Mouse (Mus musculus) intestine, embryonic 14.5 days (tissue): ENCODE results near the gene Iqcc. TPM values are rescaled to one million over a fixed set of nuclear protein-coding genes. Genes with fewer than 3 reads are reported as not detected.

ENCODE experiments used
- ATAC-seq: fragments of 200-750 bp; cut with Nextera tagmentation; replicated peaks from 2 replicates; pipeline ENCODE4 v1.8.0; 2017; ENCODE audit warnings: low read depth, moderate number of reproducible peaks, moderate TSS enrichment, moderate library complexity; ENCODE audit not compliant: low FRiP score, low TSS enrichment
- DNase-seq: peaks from one replicate; pipeline ENCODE4 v3.0.0-alpha.2; 2018; ENCODE audit warnings: low spot score
- H3K27ac ChIP-seq: fragments of 300-500 bp; sonication (generic); 2 replicates; pipeline ENCODE4 v1.5.1; 2014; ENCODE audit warnings: low read depth, mild to moderate bottlenecking, control low read depth
- H3K27me3 ChIP-seq: fragments of 300-500 bp; sonication (generic); replicated peaks from 2 replicates; pipeline ENCODE4 v1.6.1; 2014; ENCODE audit warnings: low read length, control low read depth; ENCODE audit not compliant: control insufficient read depth, insufficient read depth
- H3K36me3 ChIP-seq: fragments of 300-500 bp; sonication (generic); 2 replicates; pipeline ENCODE4 v1.6.1; 2014; ENCODE audit warnings: low read length, control low read depth; ENCODE audit not compliant: control insufficient read depth, insufficient read depth
- H3K4me1 ChIP-seq: fragments of 300-500 bp; sonication (generic); replicated peaks from 2 replicates; pipeline ENCODE4 v1.6.1; 2014; ENCODE audit warnings: low read length, control low read depth, mixed read lengths; ENCODE audit not compliant: control insufficient read depth, insufficient read depth
- H3K4me2 ChIP-seq: fragments of 300-500 bp; sonication (generic); 2 replicates; pipeline ENCODE4 v1.6.1; 2014; ENCODE audit warnings: low read length
- H3K4me3 ChIP-seq: fragments of 300-500 bp; sonication (generic); 2 replicates; pipeline ENCODE4 v1.5.1; 2014; ENCODE audit warnings: low read depth, low read length, control low read depth, mixed read lengths
- H3K9ac ChIP-seq: fragments of 300-500 bp; sonication (generic); 2 replicates; pipeline ENCODE4 v1.6.1; 2014; ENCODE audit warnings: mild to moderate bottlenecking, low read length
- H3K9me3 ChIP-seq: fragments of 300-500 bp; sonication (generic); 2 replicates; pipeline ENCODE4 v1.6.1; 2016; ENCODE audit warnings: low read length, control low read depth; ENCODE audit not compliant: control insufficient read depth
- WGBS: fragments of 180-500 bp; shearing (Covaris S2); extraction: QIAGEN DNeasy Blood & Tissue Kit; methylation state at CpG from one replicate; pipeline ENCODE4 v1.1.7; 2014; 5-methylcytosine and 5-hydroxymethylcytosine counted together
- polyA plus RNA-seq: library from polyadenylated mRNA; unstranded; fragments of >200 nt; fragmentation: Nextera tagmentation; extraction: Ambion mirVana; gene quantifications from 2 replicates; pipeline ENCODE4 v1.2.1, GENCODE M21; 2014

Iqcc gene
- polyA plus RNA-seq, 1 experiment from 2014 or later = 26.4 TPM

DNA sequence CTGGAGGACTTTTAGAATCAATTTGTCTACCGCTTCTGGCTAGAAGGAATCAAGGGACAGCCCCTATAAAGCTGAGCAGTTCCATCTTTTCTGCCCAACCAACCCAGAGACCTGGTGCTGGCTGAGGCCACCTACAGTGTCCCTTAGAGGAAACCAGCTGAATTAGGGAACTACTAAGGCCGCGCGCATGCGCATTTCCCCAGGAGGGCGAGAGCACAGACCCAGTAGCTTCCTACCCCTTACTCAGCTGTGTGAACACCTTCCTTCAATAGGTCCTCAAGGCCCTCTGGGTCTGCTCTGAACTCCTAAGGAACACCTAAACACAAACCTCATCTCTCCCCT lies 6.1 kb upstream of the Iqcc start:
- Histone ChIP-seq H3K27ac (peak overlapping the region; percentile 81), H3K9me3 (no peaks in the 10 kb centered on the region), H3K9ac (peak overlapping the region; percentile 36), H3K4me2 (peak overlapping the region; percentile 83), H3K36me3 (peaks cover 35% of the 10 kb centered on the region), H3K4me1 (peaks cover 23% of the 10 kb centered on the region), H3K4me3 (peak overlapping the region; percentile 73), H3K27me3 (no peaks in the 10 kb centered on the region)
- WGBS = 4% methylated on average over 6 of the region's 6 CpGs
- no peak; the same call in 1 of the 2 replicates for ATAC-seq
- DNase-seq = peak; percentile 66

GRCm38 (mm10) chr4:129624281-129625028 lies 5.6 kb upstream of the Iqcc start:
- WGBS = 1% methylated on average over 18 of the region's 18 CpGs
- no peaks in the 10 kb centered on the region for H3K9me3 ChIP-seq
- peaks cover 23% of the 10 kb centered on the region for H3K4me1 ChIP-seq

GRCm38 (mm10) chr4:129623681-129624091 lies 4.8 kb upstream of the Iqcc start, which contains the start of gene Ccdc28b:
Ccdc28b (minus strand) TSS chr4:129623947.
- under 1% methylated on average over 10 of the region's 10 CpGs for WGBS
- H3K4me1 ChIP-seq = peaks cover 23% of the 10 kb centered on the region
- ATAC-seq = peak; percentile 7; the same call in 1 of the 2 replicates
- H3K27ac ChIP-seq = peak within 1 kb of the TSS; percentile 81
- peak; percentile 79 for DNase-seq
- peaks cover 22% of the 10 kb centered on the region for H3K36me3 ChIP-seq
- H3K27me3 ChIP-seq = no peaks in the 10 kb centered on the region
- peak within 1 kb of the TSS; percentile 83 for H3K4me2 ChIP-seq
- peak within 1 kb of the TSS; percentile 73 for H3K4me3 ChIP-seq
- peak within 1 kb of the TSS; percentile 74 for H3K9ac ChIP-seq
- H3K9me3 ChIP-seq = no peaks in the 10 kb centered on the region

More at GRCm38 (mm10) chr4:129624281-129625028, 5.6 kb upstream of the Iqcc start:
- Histone ChIP-seq H3K4me2 (peak overlapping the region; percentile 83), H3K36me3 (peaks cover 30% of the 10 kb centered on the region), H3K4me3 (peak overlapping the region; percentile 73), H3K9ac (peak overlapping the region; percentile 74), H3K27me3 (no peaks in the 10 kb centered on the region), H3K27ac (peak overlapping the region; percentile 81)
- ATAC-seq = peak; percentile 87
- peak; percentile 84 for DNase-seq

GRCm38 (mm10) chr4:129622803-129623535 lies 4.1 kb upstream of the Iqcc start:
- no peak for DNase-seq
- Histone ChIP-seq H3K27me3 (no peaks in the 10 kb centered on the region), H3K4me2 (peak overlapping the region; percentile 83), H3K36me3 (peaks cover 15% of the 10 kb centered on the region), H3K27ac (peak overlapping the region; percentile 81), H3K4me1 (peaks cover 29% of the 10 kb centered on the region), H3K4me3 (peak overlapping the region; percentile 73), H3K9ac (peak overlapping the region; percentile 74), H3K9me3 (no peaks in the 10 kb centered on the region)
- ATAC-seq = no peak
- 17% methylated on average over 8 of the region's 8 CpGs for WGBS

GRCm38 (mm10) chr4:129622120-129622802 lies 3.4 kb upstream of the Iqcc start:
- WGBS = 81% methylated on average over 11 of the region's 11 CpGs
- H3K4me2 ChIP-seq = peak overlapping the region; percentile 83; the same call in 1 of the 2 replicates

DNA sequence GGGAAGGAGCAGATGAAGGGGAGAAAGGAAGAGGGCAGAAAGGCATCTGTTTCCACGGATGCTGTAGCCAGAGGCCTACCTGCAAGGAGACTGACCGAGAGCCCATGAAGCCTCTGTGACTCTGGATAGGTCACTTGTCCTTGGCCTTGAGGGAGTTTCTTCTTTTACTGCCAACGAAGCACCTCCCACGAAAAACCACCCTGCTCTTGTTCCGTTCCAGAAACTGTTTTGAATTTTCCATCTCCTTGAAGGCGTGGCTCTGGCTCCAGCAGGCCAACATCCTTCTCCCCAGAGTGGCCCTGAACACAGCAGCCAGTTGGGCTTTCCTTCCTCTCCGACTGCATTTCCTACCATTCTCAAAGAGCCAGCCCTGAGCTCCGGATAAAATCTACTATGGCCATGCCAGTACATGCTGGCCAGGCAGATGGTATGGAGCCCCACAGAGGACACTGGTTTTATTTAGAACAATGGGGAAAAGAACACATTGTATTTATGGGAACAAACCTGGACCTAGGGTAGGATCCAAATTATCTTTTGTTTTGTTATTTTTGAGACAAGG lies 2.5 kb upstream of the Iqcc start:
- H3K4me2 ChIP-seq = no peak overlapping the region
- no peak for DNase-seq
- peaks cover 29% of the 10 kb centered on the region for H3K4me1 ChIP-seq
- H3K36me3 ChIP-seq = peaks cover 11% of the 10 kb centered on the region
- H3K9me3 ChIP-seq = no peaks in the 10 kb centered on the region
- H3K27ac ChIP-seq = no peak overlapping the region
- ATAC-seq = no peak
- 79% methylated on average over 8 of the region's 8 CpGs for WGBS
- no peak overlapping the region for H3K4me3 ChIP-seq
- no peaks in the 10 kb centered on the region for H3K27me3 ChIP-seq
- H3K9ac ChIP-seq = no peak overlapping the region

More at GRCm38 (mm10) chr4:129622120-129622802, 3.4 kb upstream of the Iqcc start:
- no peaks in the 10 kb centered on the region for H3K9me3 ChIP-seq
- no peak overlapping the region for H3K27ac ChIP-seq
- ATAC-seq = no peak
- H3K9ac ChIP-seq = no peak overlapping the region
- peaks cover 10% of the 10 kb centered on the region for H3K36me3 ChIP-seq
- DNase-seq = no peak
- peaks cover 29% of the 10 kb centered on the region for H3K4me1 ChIP-seq
- H3K4me3 ChIP-seq = no peak overlapping the region
- no peaks in the 10 kb centered on the region for H3K27me3 ChIP-seq

DNA sequence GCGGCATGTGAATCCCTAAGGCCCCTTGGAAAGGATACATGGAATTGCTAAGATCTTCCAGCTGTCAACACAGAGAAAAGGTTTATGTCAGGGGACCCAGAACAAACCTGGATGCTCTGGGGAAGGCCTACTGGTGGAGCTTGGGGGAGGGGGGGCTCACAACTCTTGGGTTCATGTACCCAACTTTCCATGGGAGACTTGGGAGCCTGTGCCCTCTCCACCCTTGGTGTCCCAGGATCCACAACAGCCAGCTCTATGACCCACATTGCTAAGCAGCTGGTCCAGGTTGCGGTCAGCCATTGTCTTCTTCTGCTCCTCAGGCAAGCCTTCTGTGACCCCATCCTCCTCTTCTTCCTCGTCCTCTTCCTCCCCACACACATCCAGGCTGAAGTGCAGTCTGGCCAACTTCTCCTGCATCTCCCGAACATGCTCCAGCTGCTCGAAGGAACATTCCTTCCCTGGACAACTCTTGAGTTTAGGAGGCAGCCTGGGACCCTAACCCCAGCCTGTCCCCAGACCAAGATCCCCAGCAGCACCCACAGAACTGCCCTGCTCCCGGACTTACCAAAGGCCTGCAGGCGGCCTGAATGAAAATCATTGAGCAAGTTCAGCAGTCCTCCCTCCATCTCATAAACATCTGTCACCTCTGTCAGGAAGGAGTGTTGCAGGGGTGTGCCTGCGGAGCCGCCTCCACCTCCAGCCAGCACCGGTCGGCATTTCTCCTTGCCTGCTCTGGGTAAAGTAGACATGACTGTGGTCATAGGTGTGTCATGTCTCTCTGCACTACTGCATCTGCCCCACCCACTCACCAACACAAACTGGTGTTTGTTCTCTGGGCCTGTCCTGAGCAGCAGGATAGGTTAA lies 1.8 kb upstream of the Iqcc start:
- H3K27me3 ChIP-seq = no peaks in the 10 kb centered on the region
- no peak overlapping the region for H3K4me2 ChIP-seq
- H3K4me3 ChIP-seq = no peak overlapping the region
- 85% methylated on average over 11 of the region's 11 CpGs for WGBS
- no peak overlapping the region for H3K9ac ChIP-seq
- H3K9me3 ChIP-seq = no peaks in the 10 kb centered on the region
- H3K27ac ChIP-seq = no peak overlapping the region
- peaks cover 19% of the 10 kb centered on the region for H3K36me3 ChIP-seq
- DNase-seq (no peak), ATAC-seq (no peak)
- H3K4me1 ChIP-seq = peaks cover 28% of the 10 kb centered on the region
